Mouse (Mus musculus) heart, adult 2 months (tissue): ENCODE measurements around the gene Srrd.

Experiments used
- CTCF ChIP-seq: fragments of 200-600 bp; IDR thresholded peaks from 2 replicates; pipeline ENCODE4 v1.8.1; 2022; ENCODE audit warnings: antibody characterized with exemption, mild to moderate bottlenecking, moderate library complexity
- POLR2A ChIP-seq: fragments of 200-500 bp; IDR thresholded peaks from 2 replicates; pipeline ENCODE4 v1.6.1; 2011; ENCODE audit warnings: mild to moderate bottlenecking, low read depth, low read length, control low read depth; ENCODE audit not compliant: insufficient read depth

DNA sequence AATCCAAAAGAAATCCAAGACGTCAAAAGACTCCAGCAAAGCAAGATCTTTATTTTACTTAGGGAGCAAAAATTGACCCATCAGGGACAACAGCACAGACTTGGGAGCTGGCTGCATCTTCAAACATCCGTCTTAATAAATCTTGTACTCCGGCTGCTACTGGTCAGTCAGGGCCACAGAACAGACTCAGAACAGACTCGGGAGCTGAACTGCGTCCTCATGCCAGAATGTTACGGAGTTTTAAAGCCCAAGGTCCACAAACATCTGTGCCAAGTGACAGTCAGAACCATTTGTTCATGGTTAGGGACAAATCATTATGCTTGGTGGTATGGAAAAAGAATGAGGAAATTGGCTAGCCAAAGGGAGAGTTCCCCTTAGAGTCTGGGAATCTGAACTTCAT is 19.6 kb downstream of the Srrd start:
- no peak for TF ChIP-seq CTCF
- TF ChIP-seq POLR2A, result no peak
